Comparison of ENCODE assay signal across 8 mouse cellular contexts in the genomic region with DNA sequence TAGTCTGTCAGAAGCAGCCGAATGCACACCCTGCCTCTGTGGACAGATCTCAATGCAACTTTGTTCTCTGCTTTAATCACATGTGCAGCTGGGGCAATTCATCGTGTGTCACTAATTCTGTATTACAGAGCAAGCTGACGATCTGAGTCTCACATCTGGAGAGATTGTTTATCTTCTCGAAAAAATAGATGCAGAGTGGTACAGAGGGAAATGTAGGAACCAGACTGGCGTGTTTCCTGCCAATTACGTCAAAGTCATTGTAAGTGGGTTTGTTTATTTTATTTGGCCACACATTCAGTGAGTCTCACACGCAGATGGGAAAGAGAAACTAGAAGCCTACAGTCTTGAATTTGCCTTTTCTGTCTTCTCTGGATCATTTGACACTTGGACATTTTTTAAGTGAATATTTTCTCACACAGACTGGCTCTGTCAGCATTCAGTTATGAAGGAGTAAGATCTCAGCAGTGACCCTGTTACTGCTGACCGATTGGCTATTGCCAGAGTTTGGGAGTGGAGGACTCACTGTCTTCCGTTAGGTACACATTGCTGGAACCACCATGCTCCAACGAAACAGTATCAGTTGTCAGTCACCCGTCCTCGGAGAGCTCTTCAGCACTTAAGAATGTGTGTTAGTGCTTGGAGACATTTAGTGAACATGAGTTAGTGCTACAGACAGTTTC. TPM values are rescaled to one million over a fixed set of nuclear protein-coding genes. Genes with fewer than 3 reads are reported as not detected.
DNase-seq lines count a peak whose midpoint lies in the region; ATAC-seq lines count a peak whose summit lies in the region.
"Had no signal": no experiment of that assay in that cellular context is flagged by ENCODE, and none has a peak within 500 bp of the region (broad histone marks: within the 10 kb centered on the region; RNA-seq: fewer than 3 reads in every experiment).

No protein-coding gene starts in this region.

- H3K27me3 ChIP-seq in limb, embryonic 12.5 days = no peaks in the 10 kb centered on the region
- no peaks in the 10 kb centered on the region for H3K27me3 ChIP-seq in limb, embryonic 10.5 days (ENCODE audit: low read depth, poor library complexity, severe bottlenecking)
- no peaks in the 10 kb centered on the region for H3K27me3 ChIP-seq in stomach, embryonic 16.5 days (ENCODE audit: control insufficient read depth, insufficient read depth, low read length)
- H3K27me3 ChIP-seq: liver, embryonic 15.5 days had no signal

- H3K4me3 ChIP-seq in limb, embryonic 12.5 days (replicated peaks) = no peak overlapping the region
- no peak overlapping the region for H3K4me3 ChIP-seq in limb, embryonic 10.5 days
- no peak overlapping the region for H3K4me3 ChIP-seq in stomach, embryonic 16.5 days (replicated peaks; ENCODE audit: low read length)
- H3K4me3 ChIP-seq: liver, embryonic 15.5 days had no signal

- DNase-seq in limb, embryonic 10.5 days (ENCODE audit: low spot score) = no peak
- DNase-seq in fibroblast of lung, adult 2 months (ENCODE audit: low read depth) = peak; percentile 91
- peak; percentile 29 for DNase-seq in layer of hippocampus, adult 9-10 months (ENCODE audit: low spot score)
- no peak for DNase-seq in adrenal gland, postnatal 25 days
- no peak for DNase-seq in gastrocnemius, postnatal 36 days

- peak overlapping the region; percentile 53; the same call in 1 of the 2 replicates for H3K27ac ChIP-seq in limb, embryonic 12.5 days
- H3K27ac ChIP-seq in limb, embryonic 10.5 days = no peak overlapping the region
- peak overlapping the region; percentile 48 for H3K27ac ChIP-seq in stomach, embryonic 16.5 days (ENCODE audit: low read length)
- H3K27ac ChIP-seq: liver, embryonic 15.5 days had no signal

- peaks cover 8% of the 10 kb centered on the region; the same call in 1 of the 2 replicates for H3K9me3 ChIP-seq in limb, embryonic 12.5 days
- H3K9me3 ChIP-seq in limb, embryonic 10.5 days (replicated peaks) = no peaks in the 10 kb centered on the region
- H3K9me3 ChIP-seq in stomach, embryonic 16.5 days (replicated peaks; ENCODE audit: control insufficient read depth, low read length) = no peaks in the 10 kb centered on the region
- H3K9me3 ChIP-seq: liver, embryonic 15.5 days had no signal

- 65% methylated on average over 12 of the region's 12 CpGs for WGBS in limb, embryonic 12.5 days
- WGBS in limb, embryonic 10.5 days = 78% methylated on average over 12 of the region's 12 CpGs
- 41% methylated on average over 12 of the region's 12 CpGs for WGBS in stomach, embryonic 16.5 days

- H3K4me2 ChIP-seq in limb, embryonic 12.5 days = no peak overlapping the region
- peak overlapping the region; percentile 22; the same call in 1 of the 2 replicates for H3K4me2 ChIP-seq in stomach, embryonic 16.5 days (ENCODE audit: low read depth, low read length)
- H3K4me2 ChIP-seq: liver, embryonic 15.5 days had no signal

- intact Hi-C loops in gastrocnemius, postnatal 36 days (cut with DNase I) = no loop called here

- H3K9ac ChIP-seq in limb, embryonic 12.5 days (replicated peaks) = no peak overlapping the region; the same call in 1 of the 2 replicates
- H3K9ac ChIP-seq in stomach, embryonic 16.5 days (ENCODE audit: low read length) = no peak overlapping the region
- H3K9ac ChIP-seq: liver, embryonic 15.5 days had no signal

- H3K36me3 ChIP-seq in limb, embryonic 12.5 days = peaks cover 13% of the 10 kb centered on the region
- H3K36me3 ChIP-seq in limb, embryonic 10.5 days = peaks cover 27% of the 10 kb centered on the region
- peaks cover 13% of the 10 kb centered on the region for H3K36me3 ChIP-seq in stomach, embryonic 16.5 days (ENCODE audit: control insufficient read depth, insufficient read depth, low read length)

- ATAC-seq in limb, embryonic 12.5 days (ENCODE audit: insufficient number of reproducible peaks, insufficient read depth, low FRiP score, low TSS enrichment, low read depth) = no peak
- ATAC-seq in stomach, embryonic 16.5 days (ENCODE audit: insufficient read depth, low FRiP score) = peak; percentile 37; the same call in 1 of the 2 replicates

- H3K4me1 ChIP-seq in limb, embryonic 12.5 days (replicated peaks) = peaks cover 48% of the 10 kb centered on the region
- H3K4me1 ChIP-seq in limb, embryonic 10.5 days = peaks cover 20% of the 10 kb centered on the region
- peaks cover 5% of the 10 kb centered on the region; the same call in 1 of the 2 replicates for H3K4me1 ChIP-seq in stomach, embryonic 16.5 days (ENCODE audit: control insufficient read depth, insufficient read depth, low read length)

RNA-seq across cellular contexts. Expression of a gene that starts 27.7 kb away (rescaled TPM):
- polyA plus RNA-seq in limb, embryonic 12.5 days (2016; fragmentation: Nextera tagmentation; extraction: Ambion mirVana) = 1,233 and 1,304 TPM in 2 replicates
- 1,202 and 1,379 TPM in 2 replicates for polyA plus RNA-seq in limb, embryonic 10.5 days (2016; fragmentation: Nextera tagmentation; extraction: Ambion mirVana)
- polyA plus RNA-seq in stomach, embryonic 16.5 days (2015; fragmentation: Nextera tagmentation; extraction: Ambion mirVana) = 1,099 and 1,216 TPM in 2 replicates
- 721 and 784 TPM in 2 replicates for total RNA-seq in adrenal gland, postnatal 25 days (2021)
- total RNA-seq in gastrocnemius, postnatal 36 days (2021) = 100 to 1,000 TPM; 317 to 400 TPM

Comparison
In these comparisons a context has a peak if more than half of its experiments do, and no peak if none do; other contexts are left out.
1. DNase-seq: peak in fibroblast of lung, adult 2 months (single experiment) and layer of hippocampus, adult 9-10 months (single experiment); none in limb, embryonic 10.5 days (single experiment), adrenal gland, postnatal 25 days (single experiment) and gastrocnemius, postnatal 36 days (0 of 2).